Mouse (Mus musculus): ENCODE measurements around the gene Adam23. TPM values are rescaled to one million over a fixed set of nuclear protein-coding genes. Genes with fewer than 3 reads are reported as not detected.

The Adam23 gene
- polyA plus RNA-seq (2014; fragmentation: Nextera tagmentation; extraction: Ambion mirVana), result 1.9 and 2.1 TPM in 2 replicates

DNA sequence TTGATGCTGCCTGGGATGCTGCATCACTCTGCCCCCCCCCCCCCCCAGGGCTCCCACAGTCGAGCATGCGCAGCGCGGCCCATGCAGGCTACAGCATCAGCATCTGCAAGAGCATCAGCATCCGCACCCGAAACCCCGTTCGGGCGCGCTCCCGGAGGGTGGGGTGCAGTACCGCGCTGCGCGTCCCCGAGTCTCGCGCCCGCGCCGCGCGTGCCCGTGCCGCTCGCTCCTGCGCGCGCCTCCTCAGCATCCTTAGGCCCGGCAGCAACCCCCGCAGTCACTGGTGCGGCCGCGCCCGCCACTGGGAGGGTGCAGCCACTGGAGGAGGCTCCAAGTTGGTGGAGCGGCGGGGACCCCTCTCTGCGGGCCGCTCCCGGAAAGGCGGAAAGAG lies at the start of gene Adam23:
TSS of gene Adam23 (plus strand) at position 236 of the 391 bp plus-strand sequence.
- Histone ChIP-seq H3K4me1 (ENCODE audit: control insufficient read depth in 2 of 2, insufficient read depth in 2 of 2, low read length in 2 of 2) (no peaks in the 10 kb centered on the region), H3K9me3 (ENCODE audit: control insufficient read depth, low read length) (no peaks in the 10 kb centered on the region), H3K4me3 (ENCODE audit: control insufficient read depth in 1 of 2, insufficient read depth in 1 of 2, low read depth in 1 of 2, low read length in 2 of 2) (peak within 1 kb of the TSS; percentile 51 to 56), H3K36me3 (ENCODE audit: control insufficient read depth, insufficient read depth, low read length) (no peaks in the 10 kb centered on the region), H3K9ac (ENCODE audit: low read length) (peak within 1 kb of the TSS; percentile 63), H3K27me3 (ENCODE audit: control insufficient read depth, insufficient read depth, low read length) (peaks cover 37% of the 10 kb centered on the region), H3K4me2 (ENCODE audit: low read length) (peak within 1 kb of the TSS; percentile 97), H3K27ac (replicated peaks in 1 of 2; ENCODE audit: control insufficient read depth in 1 of 2, insufficient read depth in 1 of 2, low read depth in 2 of 2, low read length in 2 of 2) (no peak within 1 kb of the TSS)
- no peak for ATAC-seq (ENCODE audit: insufficient number of reproducible peaks, insufficient read depth, low FRiP score, low read depth)
- under 1% methylated on average over 33 of the region's 41 CpGs for WGBS

DNA sequence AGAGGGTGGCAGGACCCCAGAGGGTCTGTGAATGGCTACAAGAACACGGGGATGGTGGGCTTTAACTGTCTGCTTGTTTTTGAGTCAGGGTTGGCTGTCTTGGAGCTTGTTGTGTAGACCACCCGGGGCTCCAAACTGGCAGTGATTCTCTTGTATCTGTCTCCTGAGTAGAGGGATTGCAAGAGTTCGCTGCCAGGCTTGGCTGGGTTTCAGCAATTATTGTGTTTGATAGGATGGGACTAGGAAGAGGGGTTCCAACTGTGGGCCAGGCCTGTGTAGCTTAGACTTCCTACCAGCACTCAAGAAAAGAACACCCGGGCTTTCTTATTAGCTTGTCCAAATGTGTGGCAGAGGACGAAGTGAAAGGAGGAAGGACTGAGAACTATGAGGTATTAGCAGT lies 44.6 kb upstream of the Adam23 start:
- Histone ChIP-seq H3K4me3 (ENCODE audit: control insufficient read depth in 1 of 2, insufficient read depth in 1 of 2, low read depth in 1 of 2, low read length in 2 of 2) (no peak overlapping the region), H3K9ac (ENCODE audit: low read length) (no peak overlapping the region), H3K4me2 (ENCODE audit: low read length) (no peak overlapping the region), H3K4me1 (ENCODE audit: control insufficient read depth in 2 of 2, insufficient read depth in 2 of 2, low read length in 2 of 2) (no peaks in the 10 kb centered on the region), H3K27me3 (ENCODE audit: control insufficient read depth, insufficient read depth, low read length) (no peaks in the 10 kb centered on the region), H3K9me3 (ENCODE audit: control insufficient read depth, low read length) (no peaks in the 10 kb centered on the region), H3K36me3 (ENCODE audit: control insufficient read depth, insufficient read depth, low read length) (no peaks in the 10 kb centered on the region), H3K27ac (replicated peaks in 1 of 2; ENCODE audit: control insufficient read depth in 1 of 2, insufficient read depth in 1 of 2, low read depth in 2 of 2, low read length in 2 of 2) (no peak overlapping the region)
- 71% methylated on average over 5 of the region's 5 CpGs for WGBS
- no peak for ATAC-seq (ENCODE audit: insufficient number of reproducible peaks, insufficient read depth, low FRiP score, low read depth)

DNA sequence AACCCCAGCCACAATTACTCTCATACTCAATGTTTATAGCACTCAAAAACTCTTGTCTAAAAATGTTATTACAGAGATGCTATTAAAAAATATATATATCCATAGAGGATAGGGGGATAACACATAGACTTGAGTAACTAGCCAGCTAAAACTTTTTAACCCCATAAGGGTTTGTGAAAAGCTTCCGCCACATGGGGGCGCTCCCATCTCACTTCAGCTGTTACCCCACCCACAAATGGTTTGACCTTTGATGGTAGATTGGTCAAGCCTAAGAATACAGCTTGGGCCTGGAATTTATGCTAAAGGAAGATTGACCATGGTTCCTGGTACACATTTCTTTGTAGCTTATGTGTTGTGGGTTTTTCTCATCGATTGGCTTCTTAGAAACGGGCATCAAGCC lies 42.1 kb upstream of the Adam23 start:
- no peaks in the 10 kb centered on the region for H3K36me3 ChIP-seq (ENCODE audit: control insufficient read depth, insufficient read depth, low read length)
- no peak for ATAC-seq (ENCODE audit: insufficient number of reproducible peaks, insufficient read depth, low FRiP score, low read depth)
- H3K4me3 ChIP-seq (ENCODE audit: control insufficient read depth in 1 of 2, insufficient read depth in 1 of 2, low read depth in 1 of 2, low read length in 2 of 2), result no peak overlapping the region
- H3K27me3 ChIP-seq (ENCODE audit: control insufficient read depth, insufficient read depth, low read length), result no peaks in the 10 kb centered on the region
- no peaks in the 10 kb centered on the region for H3K4me1 ChIP-seq (ENCODE audit: control insufficient read depth in 2 of 2, insufficient read depth in 2 of 2, low read length in 2 of 2)
- H3K9ac ChIP-seq (ENCODE audit: low read length), result no peak overlapping the region
- H3K27ac ChIP-seq (replicated peaks in 1 of 2; ENCODE audit: control insufficient read depth in 1 of 2, insufficient read depth in 1 of 2, low read depth in 2 of 2, low read length in 2 of 2), result no peak overlapping the region
- H3K4me2 ChIP-seq (ENCODE audit: low read length), result no peak overlapping the region
- H3K9me3 ChIP-seq (ENCODE audit: control insufficient read depth, low read length), result no peaks in the 10 kb centered on the region
- 51% methylated on average over 4 of the region's 4 CpGs for WGBS

DNA sequence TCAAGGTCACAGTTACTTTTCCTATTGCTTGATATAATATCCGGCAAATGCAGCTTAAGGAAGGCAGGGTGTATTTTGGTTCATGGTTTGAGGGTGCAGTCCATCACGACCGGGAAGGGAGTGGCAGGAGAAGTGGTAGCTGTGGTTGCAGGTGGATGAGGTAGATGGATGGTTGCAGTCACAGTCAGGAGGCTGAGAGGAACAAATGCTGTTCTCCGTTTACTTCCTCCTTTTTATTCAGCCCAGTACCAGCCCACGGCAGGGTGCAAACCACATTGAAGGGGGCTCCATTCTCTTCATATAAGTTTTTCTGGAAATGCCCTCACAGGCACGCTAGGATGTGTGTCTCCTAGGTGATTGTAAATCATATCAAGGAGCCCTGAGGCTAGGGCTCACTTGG lies 37.3 kb upstream of the Adam23 start:
- H3K9me3 ChIP-seq (ENCODE audit: control insufficient read depth, low read length), result no peaks in the 10 kb centered on the region
- 78% methylated on average over 6 of the region's 6 CpGs for WGBS
- ATAC-seq (ENCODE audit: insufficient number of reproducible peaks, insufficient read depth, low FRiP score, low read depth), result no peak
- no peak overlapping the region for H3K4me2 ChIP-seq (ENCODE audit: low read length)
- no peak overlapping the region for H3K4me3 ChIP-seq (ENCODE audit: control insufficient read depth in 1 of 2, insufficient read depth in 1 of 2, low read depth in 1 of 2, low read length in 2 of 2)
- no peaks in the 10 kb centered on the region for H3K4me1 ChIP-seq (ENCODE audit: control insufficient read depth in 2 of 2, insufficient read depth in 2 of 2, low read length in 2 of 2)
- H3K27me3 ChIP-seq (ENCODE audit: control insufficient read depth, insufficient read depth, low read length), result no peaks in the 10 kb centered on the region
- H3K36me3 ChIP-seq (ENCODE audit: control insufficient read depth, insufficient read depth, low read length), result no peaks in the 10 kb centered on the region
- no peak overlapping the region for H3K27ac ChIP-seq (replicated peaks in 1 of 2; ENCODE audit: control insufficient read depth in 1 of 2, insufficient read depth in 1 of 2, low read depth in 2 of 2, low read length in 2 of 2)
- H3K9ac ChIP-seq (ENCODE audit: low read length), result no peak overlapping the region

DNA sequence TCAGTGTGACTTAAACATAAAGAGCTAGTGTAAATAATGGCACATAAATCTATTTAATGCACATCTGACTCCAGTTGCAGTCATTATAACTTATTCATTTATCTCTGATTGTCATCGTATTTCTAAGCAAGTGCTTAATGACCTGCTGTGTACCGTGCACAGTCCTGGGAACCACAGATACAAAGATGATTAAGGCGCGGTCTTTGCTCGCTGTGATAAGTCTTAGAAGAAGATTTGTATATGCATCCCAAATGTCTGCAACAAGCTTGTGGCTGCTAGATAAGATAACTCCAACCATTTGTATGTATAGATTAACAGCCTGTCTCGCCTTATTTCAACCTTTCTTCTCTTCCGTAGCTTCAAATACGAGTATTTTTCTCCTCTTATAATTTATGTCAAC lies 27.2 kb upstream of the Adam23 start:
- Histone ChIP-seq H3K9ac (ENCODE audit: low read length) (no peak overlapping the region), H3K27ac (replicated peaks in 1 of 2; ENCODE audit: control insufficient read depth in 1 of 2, insufficient read depth in 1 of 2, low read depth in 2 of 2, low read length in 2 of 2) (no peak overlapping the region), H3K4me1 (ENCODE audit: control insufficient read depth in 2 of 2, insufficient read depth in 2 of 2, low read length in 2 of 2) (no peaks in the 10 kb centered on the region), H3K4me2 (ENCODE audit: low read length) (no peak overlapping the region), H3K9me3 (ENCODE audit: control insufficient read depth, low read length) (no peaks in the 10 kb centered on the region), H3K4me3 (ENCODE audit: control insufficient read depth in 1 of 2, insufficient read depth in 1 of 2, low read depth in 1 of 2, low read length in 2 of 2) (no peak overlapping the region), H3K36me3 (ENCODE audit: control insufficient read depth, insufficient read depth, low read length) (no peaks in the 10 kb centered on the region), H3K27me3 (ENCODE audit: control insufficient read depth, insufficient read depth, low read length) (no peaks in the 10 kb centered on the region)
- WGBS, result 71% methylated on average over 8 of the region's 8 CpGs
- no peak for ATAC-seq (ENCODE audit: insufficient number of reproducible peaks, insufficient read depth, low FRiP score, low read depth)

DNA sequence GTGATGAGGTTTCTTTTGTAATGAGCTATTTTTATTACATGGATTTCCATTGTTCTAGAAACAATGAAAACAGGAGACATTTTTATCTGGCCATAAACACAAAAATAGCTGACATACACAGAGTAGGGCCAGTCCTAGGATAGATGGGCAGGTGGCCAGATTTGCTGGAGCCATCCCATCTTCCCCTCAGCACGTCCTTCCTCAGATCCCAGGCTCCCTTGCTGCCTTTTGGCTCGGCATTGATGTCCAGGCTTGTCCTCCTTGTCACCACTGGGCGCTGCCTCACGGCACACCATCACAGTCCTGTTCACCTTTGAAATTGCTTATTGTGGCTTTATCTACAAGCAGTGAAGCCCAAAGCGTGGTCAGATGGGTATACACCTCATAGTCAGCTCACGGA lies 15.0 kb upstream of the Adam23 start:
- peaks cover 0 to 3% of the 10 kb centered on the region in 2 experiments; a peak in 2 of 4 replicates for H3K4me1 ChIP-seq (ENCODE audit: control insufficient read depth in 2 of 2, insufficient read depth in 2 of 2, low read length in 2 of 2)
- H3K4me2 ChIP-seq (ENCODE audit: low read length), result no peak overlapping the region
- H3K4me3 ChIP-seq (ENCODE audit: control insufficient read depth in 1 of 2, insufficient read depth in 1 of 2, low read depth in 1 of 2, low read length in 2 of 2), result no peak overlapping the region
- no peaks in the 10 kb centered on the region for H3K9me3 ChIP-seq (ENCODE audit: control insufficient read depth, low read length)
- no peak overlapping the region for H3K9ac ChIP-seq (ENCODE audit: low read length)
- no peaks in the 10 kb centered on the region for H3K36me3 ChIP-seq (ENCODE audit: control insufficient read depth, insufficient read depth, low read length)
- no peak overlapping the region for H3K27ac ChIP-seq (replicated peaks in 1 of 2; ENCODE audit: control insufficient read depth in 1 of 2, insufficient read depth in 1 of 2, low read depth in 2 of 2, low read length in 2 of 2)
- no peak for ATAC-seq (ENCODE audit: insufficient number of reproducible peaks, insufficient read depth, low FRiP score, low read depth)
- WGBS, result 52% methylated on average over 6 of the region's 6 CpGs
- no peaks in the 10 kb centered on the region for H3K27me3 ChIP-seq (ENCODE audit: control insufficient read depth, insufficient read depth, low read length)

DNA sequence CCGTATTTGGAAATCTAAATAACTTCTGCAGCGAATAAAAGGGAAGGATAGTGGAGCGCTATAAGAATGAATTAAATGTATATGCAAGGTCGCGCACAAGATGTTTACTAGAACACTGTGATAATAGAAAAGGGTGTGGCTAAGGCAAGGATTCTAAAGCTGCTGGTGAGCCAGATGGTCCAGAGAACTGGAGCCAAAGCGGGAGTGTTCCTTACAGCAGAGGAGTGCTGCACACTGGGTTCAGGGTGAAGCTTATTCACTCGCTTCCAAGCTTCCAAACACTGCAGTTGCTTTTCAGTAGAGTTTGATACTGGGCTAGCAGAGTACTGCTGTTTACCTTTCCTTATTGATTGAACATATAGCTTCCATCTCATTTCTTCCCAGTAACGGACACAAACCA lies 14.5 kb upstream of the Adam23 start:
- no peaks in the 10 kb centered on the region for H3K9me3 ChIP-seq (ENCODE audit: control insufficient read depth, low read length)
- WGBS, result 85% methylated on average over 8 of the region's 8 CpGs
- no peaks in the 10 kb centered on the region for H3K27me3 ChIP-seq (ENCODE audit: control insufficient read depth, insufficient read depth, low read length)
- H3K4me1 ChIP-seq (ENCODE audit: control insufficient read depth in 2 of 2, insufficient read depth in 2 of 2, low read length in 2 of 2), result peaks cover 0 to 3% of the 10 kb centered on the region in 2 experiments; a peak in 2 of 4 replicates
- H3K9ac ChIP-seq (ENCODE audit: low read length), result no peak overlapping the region
- no peak for ATAC-seq (ENCODE audit: insufficient number of reproducible peaks, insufficient read depth, low FRiP score, low read depth)
- H3K4me2 ChIP-seq (ENCODE audit: low read length), result no peak overlapping the region
- no peak overlapping the region for H3K4me3 ChIP-seq (ENCODE audit: control insufficient read depth in 1 of 2, insufficient read depth in 1 of 2, low read depth in 1 of 2, low read length in 2 of 2)
- H3K27ac ChIP-seq (replicated peaks in 1 of 2; ENCODE audit: control insufficient read depth in 1 of 2, insufficient read depth in 1 of 2, low read depth in 2 of 2, low read length in 2 of 2), result no peak overlapping the region
- H3K36me3 ChIP-seq (ENCODE audit: control insufficient read depth, insufficient read depth, low read length), result no peaks in the 10 kb centered on the region

DNA sequence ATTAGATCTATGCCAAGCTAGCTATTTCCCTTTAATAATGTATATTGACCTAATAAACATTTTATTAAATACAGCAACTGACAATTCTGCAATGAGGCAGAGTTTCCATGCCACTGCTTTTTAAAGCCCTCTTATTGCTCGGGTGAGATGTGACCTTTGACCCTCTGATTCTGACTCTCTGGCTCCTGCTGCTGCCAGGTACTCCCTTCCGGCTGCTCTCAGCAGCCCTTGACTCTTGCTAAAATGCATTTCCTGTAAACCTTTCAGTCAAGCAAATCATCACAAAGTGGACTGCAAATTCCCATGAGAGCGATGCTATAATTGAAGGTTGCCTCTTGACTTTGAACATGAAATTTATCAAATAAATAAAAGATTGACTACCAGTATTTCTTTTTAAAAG lies 13.8 kb upstream of the Adam23 start:
- no peak overlapping the region for H3K4me3 ChIP-seq (ENCODE audit: control insufficient read depth in 1 of 2, insufficient read depth in 1 of 2, low read depth in 1 of 2, low read length in 2 of 2)
- H3K36me3 ChIP-seq (ENCODE audit: control insufficient read depth, insufficient read depth, low read length), result no peaks in the 10 kb centered on the region
- no peaks in the 10 kb centered on the region for H3K9me3 ChIP-seq (ENCODE audit: control insufficient read depth, low read length)
- H3K27me3 ChIP-seq (ENCODE audit: control insufficient read depth, insufficient read depth, low read length), result no peaks in the 10 kb centered on the region
- H3K4me1 ChIP-seq (ENCODE audit: control insufficient read depth in 2 of 2, insufficient read depth in 2 of 2, low read length in 2 of 2), result peaks cover 0 to 3% of the 10 kb centered on the region in 2 experiments; a peak in 2 of 4 replicates
- H3K9ac ChIP-seq (ENCODE audit: low read length), result no peak overlapping the region
- no peak overlapping the region for H3K27ac ChIP-seq (replicated peaks in 1 of 2; ENCODE audit: control insufficient read depth in 1 of 2, insufficient read depth in 1 of 2, low read depth in 2 of 2, low read length in 2 of 2)
- no peak overlapping the region for H3K4me2 ChIP-seq (ENCODE audit: low read length)
- ATAC-seq (ENCODE audit: insufficient number of reproducible peaks, insufficient read depth, low FRiP score, low read depth), result no peak
- WGBS, result 62% methylated on average over 3 of the region's 3 CpGs
